Mouse (Mus musculus): ENCODE measurements around the gene Kcnn4. TPM values are rescaled to one million over a fixed set of nuclear protein-coding genes. Genes with fewer than 3 reads are reported as not detected.

Kcnn4 gene
- polyA plus RNA-seq (2015; fragmentation: Nextera tagmentation; extraction: Ambion mirVana): 8.0 and 9.6 TPM in 2 replicates

DNA sequence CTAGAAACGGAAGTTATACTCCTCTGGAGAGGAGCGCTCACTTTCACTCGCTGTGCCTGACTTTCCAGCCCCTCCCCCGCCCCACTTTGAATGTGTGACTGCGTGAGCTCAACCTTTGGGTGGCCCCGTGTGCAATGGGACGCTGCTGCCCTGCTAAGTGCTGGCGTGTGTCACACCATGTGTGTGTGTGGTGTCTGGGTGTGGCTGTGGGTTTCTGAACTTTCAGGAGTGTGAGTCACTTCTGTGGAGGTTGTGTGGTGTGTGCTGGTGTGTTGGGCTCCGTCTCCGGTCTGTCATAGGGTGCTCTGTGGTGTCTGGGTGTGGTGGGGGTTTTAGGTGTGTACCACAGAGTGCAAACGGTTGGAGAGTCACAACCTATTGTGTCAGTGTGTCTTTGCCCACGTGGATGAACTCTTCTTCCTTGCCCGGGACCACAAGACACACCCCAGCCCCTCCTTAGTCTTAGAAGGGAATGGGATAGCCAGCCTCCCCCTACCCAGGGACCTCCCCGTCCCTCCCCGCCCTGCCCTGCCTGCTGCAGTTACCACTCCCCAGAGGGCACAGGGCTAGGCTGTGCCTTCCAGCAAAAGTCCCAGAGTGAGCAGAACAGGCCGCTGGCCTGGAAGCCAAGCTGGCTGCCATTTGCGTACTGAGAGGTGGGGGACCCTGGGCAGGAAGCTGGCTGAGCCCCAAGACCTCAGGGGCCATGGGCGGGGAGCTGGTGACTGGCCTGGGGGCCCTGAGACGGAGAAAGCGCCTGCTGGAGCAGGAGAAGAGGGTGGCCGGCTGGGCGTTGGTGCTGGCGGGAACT lies at the start of gene Kcnn4:
Gene Kcnn4 (plus strand): TSS at position 533 of the 811 bp plus-strand sequence.
- H3K4me2 ChIP-seq (ENCODE audit: low read length): peak within 1 kb of the TSS; percentile 24; the same call in 1 of the 2 replicates
- H3K27me3 ChIP-seq (ENCODE audit: insufficient read depth, low read length): no peaks in the 10 kb centered on the region
- peak within 1 kb of the TSS; percentile 11; the same call in 1 of the 2 replicates for H3K4me3 ChIP-seq (replicated peaks; ENCODE audit: low read depth, low read length)
- no peak for TF ChIP-seq CTCF (IDR thresholded peaks at IDR 0.05; ENCODE audit: low read depth)
- ATAC-seq (replicated peaks; ENCODE audit: low FRiP score, low read depth) (0 out of 2 replicates have a peak, but pooled peaks have one; percentile 51), DNase-seq (ENCODE audit: low spot score) (peak; percentile 29)
- 30% methylated on average over 23 of the region's 23 CpGs for WGBS
- no peaks in the 10 kb centered on the region for H3K4me1 ChIP-seq (replicated peaks; ENCODE audit: insufficient read depth, low read length)
- no peak within 1 kb of the TSS for H3K27ac ChIP-seq
- no peaks in the 10 kb centered on the region for H3K36me3 ChIP-seq (ENCODE audit: insufficient read depth, low read length)
- H3K9me3 ChIP-seq (replicated peaks; ENCODE audit: low read length): no peaks in the 10 kb centered on the region
- H3K9ac ChIP-seq (ENCODE audit: low read depth, low read length): no peak within 1 kb of the TSS

DNA sequence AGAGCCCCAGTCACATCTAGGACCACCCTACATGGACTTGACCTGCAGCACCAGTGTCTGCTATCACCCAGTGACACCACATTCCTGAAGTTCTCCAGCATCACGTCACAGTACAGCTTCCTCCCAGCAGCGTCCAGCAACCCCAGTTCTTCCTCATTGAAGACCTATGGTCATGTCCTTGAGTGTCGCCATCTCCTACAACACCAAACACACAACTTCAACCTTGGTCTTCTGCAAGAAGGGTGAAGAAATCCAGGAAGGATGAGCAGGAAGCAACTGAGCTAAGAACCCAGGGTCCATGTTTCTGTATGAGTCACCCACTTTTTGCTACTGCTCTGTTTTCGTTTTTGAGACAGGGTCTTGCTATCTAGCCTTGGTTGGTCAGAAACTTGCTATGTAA lies 47.5 kb upstream of the Kcnn4 start:
- H3K9ac ChIP-seq (ENCODE audit: low read depth, low read length): no peak overlapping the region
- H3K4me2 ChIP-seq (ENCODE audit: low read length): no peak overlapping the region
- no peak for TF ChIP-seq CTCF (IDR thresholded peaks at IDR 0.05; ENCODE audit: low read depth)
- no peak for ATAC-seq (replicated peaks; ENCODE audit: low FRiP score, low read depth)
- no peak overlapping the region for H3K4me3 ChIP-seq (replicated peaks; ENCODE audit: low read depth, low read length)
- no peaks in the 10 kb centered on the region for H3K27me3 ChIP-seq (ENCODE audit: insufficient read depth, low read length)
- no peak overlapping the region for H3K27ac ChIP-seq
- peaks cover 4% of the 10 kb centered on the region; the same call in 1 of the 2 replicates for H3K9me3 ChIP-seq (replicated peaks; ENCODE audit: low read length)
- H3K36me3 ChIP-seq (ENCODE audit: insufficient read depth, low read length): no peaks in the 10 kb centered on the region
- no peak for DNase-seq (ENCODE audit: low spot score)
- no peaks in the 10 kb centered on the region for H3K4me1 ChIP-seq (replicated peaks; ENCODE audit: insufficient read depth, low read length)
- 73% methylated on average over 4 of the region's 4 CpGs for WGBS

DNA sequence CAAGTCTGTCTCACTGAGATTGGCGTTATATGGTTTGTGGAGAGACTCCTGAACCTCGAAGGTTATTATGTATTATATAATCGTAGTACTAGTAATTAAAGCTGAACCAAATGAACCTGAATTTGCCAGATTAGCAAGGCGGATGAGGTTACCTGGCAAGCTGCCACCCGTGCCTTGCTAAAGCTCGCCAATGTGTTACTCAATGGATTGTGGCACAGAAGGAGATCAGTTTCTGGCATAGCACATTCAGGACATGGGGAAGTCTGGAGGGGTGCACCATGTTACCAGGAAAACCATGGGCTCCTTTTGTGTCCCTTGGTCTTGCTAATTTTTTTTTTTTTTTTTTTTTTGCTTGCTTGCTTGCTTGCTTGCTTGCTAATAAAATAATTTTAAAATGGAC lies 44.9 kb upstream of the Kcnn4 start:
- H3K9ac ChIP-seq (ENCODE audit: low read depth, low read length): no peak overlapping the region
- no peak for DNase-seq (ENCODE audit: low spot score)
- 78% methylated on average over 6 of the region's 6 CpGs for WGBS
- ATAC-seq (replicated peaks; ENCODE audit: low FRiP score, low read depth): no peak
- no peaks in the 10 kb centered on the region for H3K36me3 ChIP-seq (ENCODE audit: insufficient read depth, low read length)
- H3K4me3 ChIP-seq (replicated peaks; ENCODE audit: low read depth, low read length): peak overlapping the region; percentile 20; the same call in 1 of the 2 replicates
- no peak for TF ChIP-seq CTCF (IDR thresholded peaks at IDR 0.05; ENCODE audit: low read depth)
- no peaks in the 10 kb centered on the region for H3K27me3 ChIP-seq (ENCODE audit: insufficient read depth, low read length)
- H3K9me3 ChIP-seq (replicated peaks; ENCODE audit: low read length): peaks cover 4% of the 10 kb centered on the region; the same call in 1 of the 2 replicates
- H3K27ac ChIP-seq: no peak overlapping the region
- H3K4me2 ChIP-seq (ENCODE audit: low read length): peak overlapping the region; percentile 58
- no peaks in the 10 kb centered on the region for H3K4me1 ChIP-seq (replicated peaks; ENCODE audit: insufficient read depth, low read length)

DNA sequence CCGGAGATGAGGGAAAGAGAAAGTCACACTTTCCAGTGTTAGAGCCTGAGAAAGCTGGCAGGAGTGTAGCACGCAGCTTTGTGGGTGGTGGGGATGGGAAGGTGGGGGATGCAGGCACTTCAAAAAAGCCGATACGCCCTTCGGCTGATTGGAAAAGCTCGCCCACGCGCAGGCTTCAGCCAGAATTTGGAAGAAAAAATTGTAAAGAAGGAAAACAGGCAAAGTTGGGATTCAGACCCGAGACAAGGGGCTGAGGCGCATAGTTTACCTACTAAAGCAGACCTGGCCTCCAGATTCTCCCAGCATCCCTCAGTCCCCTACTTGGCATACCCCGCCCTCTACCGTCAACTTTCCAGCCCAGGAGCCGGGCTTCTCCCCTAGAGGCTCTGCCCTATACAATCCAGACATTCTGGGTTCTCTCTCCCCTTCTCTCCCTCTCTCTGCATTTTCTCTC lies 44.4 kb upstream of the Kcnn4 start:
- peak; percentile 36 for TF ChIP-seq CTCF (IDR thresholded peaks at IDR 0.05; ENCODE audit: low read depth)
- Histone ChIP-seq H3K4me2 (ENCODE audit: low read length) (peak overlapping the region; percentile 58), H3K9ac (ENCODE audit: low read depth, low read length) (peak overlapping the region; percentile 35; the same call in 1 of the 2 replicates), H3K27ac (no peak overlapping the region), H3K36me3 (ENCODE audit: insufficient read depth, low read length) (no peaks in the 10 kb centered on the region), H3K9me3 (replicated peaks; ENCODE audit: low read length) (peaks cover 4% of the 10 kb centered on the region; the same call in 1 of the 2 replicates), H3K27me3 (ENCODE audit: insufficient read depth, low read length) (no peaks in the 10 kb centered on the region), H3K4me3 (replicated peaks; ENCODE audit: low read depth, low read length) (peak overlapping the region; percentile 20), H3K4me1 (replicated peaks; ENCODE audit: insufficient read depth, low read length) (no peaks in the 10 kb centered on the region)
- WGBS: 5% methylated on average over 13 of the region's 13 CpGs
- DNase-seq (ENCODE audit: low spot score): peak; percentile 57
- peak; percentile 49 for ATAC-seq (replicated peaks; ENCODE audit: low FRiP score, low read depth)

DNA sequence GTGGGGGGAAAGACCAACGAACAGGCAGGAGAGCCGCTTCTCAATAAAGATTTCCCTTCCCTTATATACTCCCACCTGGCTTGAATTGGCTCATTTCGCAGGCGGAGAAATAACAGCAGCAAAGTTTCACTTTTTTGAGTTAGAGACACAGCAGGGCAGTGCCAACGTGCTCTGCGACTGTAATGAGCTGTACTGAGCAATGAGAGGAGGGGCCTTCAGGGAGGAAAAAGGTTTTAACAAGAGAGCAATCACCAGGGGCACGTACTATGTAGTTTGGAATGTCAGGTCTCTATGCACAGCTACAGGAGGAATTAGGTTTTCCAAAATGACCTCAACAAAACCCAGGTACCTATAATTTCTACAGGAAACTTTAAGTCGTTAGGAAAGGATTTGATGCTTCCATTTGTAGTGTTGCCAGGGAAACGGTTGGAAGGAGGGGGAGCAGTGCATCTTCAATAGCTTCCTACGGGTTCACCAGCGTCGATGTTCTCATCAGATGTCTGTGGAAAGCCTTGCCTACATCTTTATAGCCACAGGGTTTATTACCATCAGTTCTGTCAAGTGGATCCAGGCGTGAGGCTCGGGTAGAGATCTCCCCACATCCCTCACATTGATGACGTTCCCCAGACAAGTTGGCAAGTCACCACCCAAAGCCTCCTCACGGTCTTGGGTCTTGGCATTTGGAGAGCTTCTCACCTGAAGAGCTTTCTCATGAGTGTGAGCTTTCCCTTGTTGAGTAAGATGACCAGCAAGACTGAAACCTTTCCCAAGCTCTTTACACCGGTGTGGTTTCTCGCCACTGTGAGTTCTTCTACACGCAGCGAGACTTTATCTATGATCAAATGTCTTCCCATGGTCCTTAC lies 43.6 kb upstream of the Kcnn4 start:
- H3K9ac ChIP-seq (ENCODE audit: low read depth, low read length): peak overlapping the region; percentile 35; the same call in 1 of the 2 replicates
- ATAC-seq (replicated peaks; ENCODE audit: low FRiP score, low read depth) (no peak), DNase-seq (ENCODE audit: low spot score) (no peak)
- H3K36me3 ChIP-seq (ENCODE audit: insufficient read depth, low read length): no peaks in the 10 kb centered on the region
- no peak for TF ChIP-seq CTCF (IDR thresholded peaks at IDR 0.05; ENCODE audit: low read depth)
- peaks cover 4% of the 10 kb centered on the region; the same call in 1 of the 2 replicates for H3K9me3 ChIP-seq (replicated peaks; ENCODE audit: low read length)
- peak overlapping the region; percentile 58 for H3K4me2 ChIP-seq (ENCODE audit: low read length)
- H3K4me1 ChIP-seq (replicated peaks; ENCODE audit: insufficient read depth, low read length): no peaks in the 10 kb centered on the region
- no peak overlapping the region for H3K27ac ChIP-seq
- 36% methylated on average over 20 of the region's 20 CpGs for WGBS
- peak overlapping the region; percentile 20 for H3K4me3 ChIP-seq (replicated peaks; ENCODE audit: low read depth, low read length)
- no peaks in the 10 kb centered on the region for H3K27me3 ChIP-seq (ENCODE audit: insufficient read depth, low read length)

All from kidney, postnatal 0 days (tissue).